Comparison of ENCODE assay signal across 16 mouse cellular contexts in the genomic region with DNA sequence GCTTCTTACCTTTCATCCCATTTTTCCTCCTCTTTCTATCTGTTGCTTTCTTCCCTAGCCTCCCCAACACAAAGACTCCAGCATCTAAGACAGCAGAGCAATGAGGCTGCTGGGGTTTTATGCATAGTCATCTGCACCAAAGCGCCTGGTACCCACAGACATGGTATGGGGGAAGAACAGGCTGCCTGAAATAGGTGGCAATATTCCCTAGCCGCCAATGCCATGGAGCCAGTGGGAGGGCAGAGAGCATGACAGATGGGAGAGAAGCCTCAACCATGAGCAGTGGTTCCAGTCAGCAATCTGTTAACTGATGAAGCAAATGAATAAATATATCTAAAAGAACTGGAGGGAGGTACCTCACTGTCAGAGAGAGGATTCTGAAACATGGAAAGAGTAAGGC. TPM values are rescaled to one million over a fixed set of nuclear protein-coding genes. Genes with fewer than 3 reads are reported as not detected.
DNase-seq lines count a peak whose midpoint lies in the region; TF ChIP-seq lines count a peak whose summit lies in the region.
"Had no signal": no experiment of that assay in that cellular context is flagged by ENCODE, and none has a peak within 500 bp of the region (broad histone marks: within the 10 kb centered on the region; RNA-seq: fewer than 3 reads in every experiment).

No protein-coding gene starts in this region.

- H3K27ac ChIP-seq in left cerebral cortex, adult 2 months = peak overlapping the region; percentile 75
- no peak overlapping the region for H3K27ac ChIP-seq in cerebellum, adult 2 months (ENCODE audit: insufficient read depth, low read length)
- no peak overlapping the region for H3K27ac ChIP-seq in thymus, adult 2 months (ENCODE audit: control insufficient read depth, insufficient read depth, low read length)
- H3K27ac ChIP-seq: intestine, embryonic 15.5 days; kidney, postnatal 0 days had no signal

- H3K4me3 ChIP-seq in left cerebral cortex, adult 2 months = no peak overlapping the region
- no peak overlapping the region for H3K4me3 ChIP-seq in cerebellum, adult 2 months (replicated peaks; ENCODE audit: insufficient read depth, low read depth, low read length)
- no peak overlapping the region for H3K4me3 ChIP-seq in thymus, adult 2 months (ENCODE audit: control insufficient read depth, insufficient read depth, low read length)
- H3K4me3 ChIP-seq: intestine, embryonic 15.5 days had no signal

- no peak for TF ChIP-seq POLR2A in cerebellum, adult 2 months (IDR thresholded peaks at IDR 0.05; ENCODE audit: borderline replicate concordance, insufficient read depth, low read length)
- no peak for TF ChIP-seq POLR2A in thymus, adult 2 months (IDR thresholded peaks at IDR 0.05; ENCODE audit: control insufficient read depth, extremely low read depth, insufficient read depth, low read length, poor library complexity)

- intact Hi-C loops in left cerebral cortex, adult 2 months (cut with DNase I) = no loop called here
- intact Hi-C loops in left cerebral cortex, postnatal 4 days (cut with DNase I) = no loop called here

- no peaks in the 10 kb centered on the region for H3K36me3 ChIP-seq in thymus, adult 2 months (ENCODE audit: control insufficient read depth, insufficient read depth, low read length)
- H3K36me3 ChIP-seq: intestine, embryonic 15.5 days had no signal

- H3K4me1 ChIP-seq in cerebellum, adult 2 months (ENCODE audit: control insufficient read depth, insufficient read depth, low read length) = no peaks in the 10 kb centered on the region; the same call in 1 of the 2 replicates
- peaks cover 4% of the 10 kb centered on the region for H3K4me1 ChIP-seq in thymus, adult 2 months (replicated peaks; ENCODE audit: control insufficient read depth, insufficient read depth, low read length)
- H3K4me1 ChIP-seq: intestine, embryonic 15.5 days had no signal

- 15% methylated on average over 2 of the region's 2 CpGs for WGBS in cerebellum, adult 2 months
- 90% methylated on average over 2 of the region's 2 CpGs for WGBS in thymus, adult 2 months

- peak in 1 of 2 experiments; percentile 41 for DNase-seq in left cerebral cortex, adult 2 months (ENCODE audit: extremely low spot score in 1 of 2, low spot score in 2 of 2)
- DNase-seq in left cerebral cortex, postnatal 4 days = no peak
- peak; percentile 86 for DNase-seq in brain, adult 2 months (ENCODE audit: low read depth, low spot score)
- peak; percentile 39 to 57 for DNase-seq in cerebellum, adult 2 months
- DNase-seq in layer of hippocampus, adult 8-10 months (ENCODE audit: low spot score in 2 of 2) = peak; percentile 64 to 71
- DNase-seq in thymus, adult 2 months = no peak
- no peak for DNase-seq in embryo, embryonic 11 days
- DNase-seq: lung, adult 2 months; thymus, adult 18-20 months had no signal

- TF ChIP-seq CTCF in left cerebral cortex, adult 2 months (IDR thresholded peaks at IDR 0.05) = no peak
- no peak for TF ChIP-seq CTCF in cerebellum, adult 2 months (IDR thresholded peaks at IDR 0.05; ENCODE audit: borderline replicate concordance, insufficient read depth, low read depth, low read length)
- no peak for TF ChIP-seq CTCF in thymus, adult 2 months (IDR thresholded peaks at IDR 0.05; ENCODE audit: borderline replicate concordance, control insufficient read depth, extremely low read depth, insufficient read depth, low read length, poor library complexity)

- no peaks in the 10 kb centered on the region for H3K27me3 ChIP-seq in cerebellum, adult 2 months (ENCODE audit: control insufficient read depth, insufficient read depth, low read length)
- H3K27me3 ChIP-seq in thymus, adult 2 months (ENCODE audit: control insufficient read depth, insufficient read depth, low read length) = no peaks in the 10 kb centered on the region
- H3K27me3 ChIP-seq: intestine, embryonic 15.5 days had no signal

RNA-seq across cellular contexts. Expression of gene Atf6, which starts 10.2 kb away (rescaled TPM):
- 10 to 100 TPM; 52.7 to 59.5 TPM for total RNA-seq in left cerebral cortex, adult 2 months (2021)
- 10 to 100 TPM; 14.1 to 14.8 TPM for total RNA-seq in left cerebral cortex, postnatal 4 days (2021)
- 19.1 and 20.6 TPM in 2 replicates for polyA plus RNA-seq in cerebellum, adult 2 months (2012; rRNA removed)
- 10 to 100 TPM; 44.3 to 51.8 (median 48.5) TPM for total RNA-seq in layer of hippocampus, adult 8-10 months (2022)
- polyA plus RNA-seq in thymus, adult 2 months (2012; rRNA removed) = 5.4 and 7.0 TPM in 2 replicates

RNA-seq across cellular contexts. Expression of gene Gm26620, which starts 27.5 kb away (rescaled TPM):
- under 1 TPM; 0.45 to 0.58 TPM for total RNA-seq in left cerebral cortex, adult 2 months (2021)
- total RNA-seq in left cerebral cortex, postnatal 4 days (2021) = 1 to 10 TPM in 1 of 2 experiments, not detected in 1; 1.3 TPM
- 0.93 and 1.2 TPM in 2 replicates for polyA plus RNA-seq in cerebellum, adult 2 months (2012; rRNA removed)
- 1 to 10 TPM in 1 of 4 experiments, under 1 TPM in 1, not detected in 2; 0.68 to 1.3 TPM for total RNA-seq in layer of hippocampus, adult 8-10 months (2022)
- 0.26 and 0.46 TPM in 2 replicates for polyA plus RNA-seq in thymus, adult 2 months (2012; rRNA removed)
- polyA plus RNA-seq: heart, embryonic 14.5 days; hindbrain, embryonic 11.5 days; limb, embryonic 11.5 days had no signal

RNA-seq across cellular contexts. Expression of gene Dusp12, which starts 28.0 kb away (rescaled TPM):
- total RNA-seq in left cerebral cortex, adult 2 months (2021) = 10 to 100 TPM; 14.3 to 15.5 TPM
- total RNA-seq in left cerebral cortex, postnatal 4 days (2021) = 10 to 100 TPM; 24.4 to 24.8 TPM
- polyA plus RNA-seq in cerebellum, adult 2 months (2012; rRNA removed) = 32.4 and 33.4 TPM in 2 replicates
- 10 to 100 TPM; 15.0 to 24.3 (median 19.4) TPM for total RNA-seq in layer of hippocampus, adult 8-10 months (2022)
- 17.7 and 19.3 TPM in 2 replicates for polyA plus RNA-seq in thymus, adult 2 months (2012; rRNA removed)

RNA-seq across cellular contexts. Expression of gene Fcrlb, which starts 55.4 kb away (rescaled TPM):
- under 1 TPM; 0.97 to 0.98 TPM for total RNA-seq in left cerebral cortex, adult 2 months (2021)
- not detected for total RNA-seq in left cerebral cortex, postnatal 4 days (2021)
- 1.6 and 1.9 TPM in 2 replicates for polyA plus RNA-seq in cerebellum, adult 2 months (2012; rRNA removed)
- total RNA-seq in layer of hippocampus, adult 8-10 months (2022) = under 1 TPM; 0.25 to 0.61 (median 0.41) TPM
- 1.00 and 1.1 TPM in 2 replicates for polyA plus RNA-seq in thymus, adult 2 months (2012; rRNA removed)
- total RNA-seq: gastrocnemius, postnatal 4 days had no signal
- polyA plus RNA-seq: forebrain, embryonic 14.5 days; hindbrain, embryonic 11.5 days; limb, embryonic 11.5 days had no signal

Comparison
In these comparisons a context has a peak if more than half of its experiments do, and no peak if none do; other contexts are left out.
1. DNase-seq: peak in brain, adult 2 months (single experiment), cerebellum, adult 2 months (2 of 2) and layer of hippocampus, adult 8-10 months (2 of 2); none in left cerebral cortex, postnatal 4 days (single experiment), thymus, adult 2 months (single experiment) and embryo, embryonic 11 days (single experiment).